Mouse (Mus musculus): ENCODE measurements around the gene Nps.
"Not testable (repeated sequence)": the region's sequence is repeated elsewhere in the genome, so short reads cannot be mapped to it uniquely, and the experiment has no call there.

Nps gene

GRCm38 (mm10) chr7:135258053-135258753, at the start of gene Nps:
Gene Nps, plus strand, starts transcription at chr7:135258703.
- not testable (repeated sequence) for DNase-seq

GRCm38 (mm10) chr7:135208947-135209567, 49.4 kb upstream of the Nps start:
- DNase-seq = no peak

- DNase-seq = no peak
Observed at GRCm38 (mm10) chr7:135210296-135210695, 48.2 kb upstream of the Nps start.

GRCm38 (mm10) chr7:135210831-135211230, 47.7 kb upstream of the Nps start:
- peak; percentile 31 to 41 for DNase-seq

- no peak for DNase-seq
Observed at GRCm38 (mm10) chr7:135212505-135212904, 46.0 kb upstream of the Nps start.

GRCm38 (mm10) chr7:135221475-135221874, 37.0 kb upstream of the Nps start:
- DNase-seq = no peak

GRCm38 (mm10) chr7:135226021-135226420, 32.5 kb upstream of the Nps start:
- peak; percentile 42 to 58 for DNase-seq

- no peak for DNase-seq
Observed at GRCm38 (mm10) chr7:135237152-135237551, 21.4 kb upstream of the Nps start.

GRCm38 (mm10) chr7:135239441-135239840, 19.1 kb upstream of the Nps start:
- no peak for DNase-seq

GRCm38 (mm10) chr7:135240006-135240405, 18.5 kb upstream of the Nps start:
- no peak for DNase-seq

- no peak for DNase-seq
Observed at GRCm38 (mm10) chr7:135240636-135241035, 17.9 kb upstream of the Nps start.

- DNase-seq = peak; percentile 55 to 83
Observed at GRCm38 (mm10) chr7:135244171-135244880, 14.2 kb upstream of the Nps start.

GRCm38 (mm10) chr7:135246386-135246785, 12.1 kb upstream of the Nps start:
- DNase-seq = no peak

- DNase-seq = no peak
Observed at GRCm38 (mm10) chr7:135253249-135253648, 5.3 kb upstream of the Nps start.

GRCm38 (mm10) chr7:135254423-135254822, 4.1 kb upstream of the Nps start:
- DNase-seq = no peak

- DNase-seq = peak; percentile 26 to 36
Observed at GRCm38 (mm10) chr7:135271011-135271410, 12.5 kb downstream of the Nps start.

GRCm38 (mm10) chr7:135283212-135283611, 24.7 kb downstream of the Nps start:
- DNase-seq = no peak

GRCm38 (mm10) chr7:135289976-135290375, 31.5 kb downstream of the Nps start:
- DNase-seq = no peak

GRCm38 (mm10) chr7:135291646-135292236, 33.2 kb downstream of the Nps start:
- DNase-seq = no peak

GRCm38 (mm10) chr7:135294498-135294897, 36.0 kb downstream of the Nps start:
- no peak for DNase-seq

- peak; percentile 46 to 52 for DNase-seq
Observed at GRCm38 (mm10) chr7:135304496-135304895, 46.0 kb downstream of the Nps start.

All from cerebellum, postnatal 14 days (tissue).